Mouse (Mus musculus) forebrain, embryonic 14.5 days (tissue): Measurements from ENCODE around the gene Cog5. TPM values are rescaled to one million over a fixed set of nuclear protein-coding genes. Genes with fewer than 3 reads are reported as not detected.

Experiments used
- ATAC-seq: fragments of 200-750 bp; cut with Nextera tagmentation; 2 replicates; pipeline ENCODE4 v1.8.0; 2017; ENCODE audit warnings: mild to moderate bottlenecking, moderate library complexity
- DNase-seq: peaks from one replicate; pipeline ENCODE4 v3.0.0-alpha.2; 2015; ENCODE audit warnings: low spot score
- H3K27ac ChIP-seq: fragments of 300-500 bp; sonication (generic); 2 replicates; pipeline ENCODE4 v1.5.1; 2014; ENCODE audit warnings: low read depth, mild to moderate bottlenecking, control low read depth, low read length, moderate library complexity
- H3K27me3 ChIP-seq: fragments of 300-500 bp; sonication (generic); replicated peaks from 2 replicates; pipeline ENCODE4 v1.6.1; 2014; ENCODE audit warnings: low read length, control low read depth, mixed read lengths; ENCODE audit not compliant: control insufficient read depth, insufficient read depth
- H3K36me3 ChIP-seq: fragments of 300-500 bp; sonication (generic); 2 replicates; pipeline ENCODE4 v1.6.1; 2014; ENCODE audit warnings: low read length, control low read depth; ENCODE audit not compliant: control insufficient read depth, insufficient read depth
- H3K4me1 ChIP-seq: fragments of 300-500 bp; sonication (generic); 2 replicates; pipeline ENCODE4 v1.6.1; 2014; ENCODE audit warnings: antibody characterized with exemption, low read length, control low read depth; ENCODE audit not compliant: control insufficient read depth, insufficient read depth
- H3K4me2 ChIP-seq: fragments of 300-500 bp; sonication (generic); 2 replicates; pipeline ENCODE4 v1.6.1; 2014; ENCODE audit warnings: mild to moderate bottlenecking, control low read depth, low read length
- H3K4me3 ChIP-seq: fragments of 300-500 bp; sonication (generic); 2 replicates; pipeline ENCODE4 v1.5.1; 2014; ENCODE audit warnings: low read depth, low read length, control low read depth
- H3K9ac ChIP-seq: fragments of 300-500 bp; sonication (generic); 2 replicates; pipeline ENCODE4 v1.6.1; 2014; ENCODE audit warnings: mild to moderate bottlenecking, low read length, control low read depth, moderate library complexity
- H3K9me3 ChIP-seq: fragments of 300-500 bp; sonication (generic); replicated peaks from 2 replicates; pipeline ENCODE4 v1.6.1; 2016; ENCODE audit warnings: low read length, control low read depth, mixed read lengths; ENCODE audit not compliant: control insufficient read depth
- WGBS: fragments of 180-500 bp; shearing (Covaris S2); extraction: QIAGEN DNeasy Blood & Tissue Kit; methylation state at CpG from one replicate; pipeline ENCODE4 v1.1.7; 2014; 5-methylcytosine and 5-hydroxymethylcytosine counted together
- polyA plus RNA-seq: library from polyadenylated mRNA; unstranded; fragments of >200 nt; fragmentation: Nextera tagmentation; extraction: Ambion mirVana; gene quantifications from 2 replicates; pipeline ENCODE4 v1.2.1, GENCODE M21; 2014

Gene Cog5
- polyA plus RNA-seq, 1 experiment from 2014 or later, result 25.1 TPM

DNA sequence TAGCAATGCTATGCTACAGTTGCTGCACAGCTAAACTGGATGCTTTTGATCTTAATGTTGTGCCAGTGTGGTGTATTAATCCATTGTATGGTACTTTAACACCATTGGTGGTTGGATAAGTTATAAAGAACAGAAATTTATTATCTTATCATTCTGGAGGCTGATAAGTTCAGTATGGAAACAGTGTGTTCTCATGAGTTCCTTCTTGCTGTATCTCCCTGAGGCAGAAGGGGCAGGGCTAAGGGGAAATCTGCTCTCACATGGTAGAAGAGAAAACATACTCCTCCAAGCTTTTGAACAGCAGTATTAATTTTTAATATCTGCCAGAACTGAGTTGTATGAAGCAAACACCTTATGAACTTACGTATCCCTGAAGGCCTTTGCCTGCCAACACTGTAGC lies 38.6 kb downstream of the Cog5 start:
- ATAC-seq (no peak), DNase-seq (no peak)
- H3K36me3 ChIP-seq, result no peaks in the 10 kb centered on the region
- WGBS, result 97% methylated on average over 1 of the region's 1 CpGs
- H3K4me1 ChIP-seq, result no peaks in the 10 kb centered on the region
- no peak overlapping the region for H3K4me2 ChIP-seq
- H3K9ac ChIP-seq, result no peak overlapping the region
- H3K27ac ChIP-seq, result no peak overlapping the region
- H3K9me3 ChIP-seq, result peaks cover 3% of the 10 kb centered on the region; the same call in 1 of the 2 replicates
- no peaks in the 10 kb centered on the region for H3K27me3 ChIP-seq
- no peak overlapping the region for H3K4me3 ChIP-seq

DNA sequence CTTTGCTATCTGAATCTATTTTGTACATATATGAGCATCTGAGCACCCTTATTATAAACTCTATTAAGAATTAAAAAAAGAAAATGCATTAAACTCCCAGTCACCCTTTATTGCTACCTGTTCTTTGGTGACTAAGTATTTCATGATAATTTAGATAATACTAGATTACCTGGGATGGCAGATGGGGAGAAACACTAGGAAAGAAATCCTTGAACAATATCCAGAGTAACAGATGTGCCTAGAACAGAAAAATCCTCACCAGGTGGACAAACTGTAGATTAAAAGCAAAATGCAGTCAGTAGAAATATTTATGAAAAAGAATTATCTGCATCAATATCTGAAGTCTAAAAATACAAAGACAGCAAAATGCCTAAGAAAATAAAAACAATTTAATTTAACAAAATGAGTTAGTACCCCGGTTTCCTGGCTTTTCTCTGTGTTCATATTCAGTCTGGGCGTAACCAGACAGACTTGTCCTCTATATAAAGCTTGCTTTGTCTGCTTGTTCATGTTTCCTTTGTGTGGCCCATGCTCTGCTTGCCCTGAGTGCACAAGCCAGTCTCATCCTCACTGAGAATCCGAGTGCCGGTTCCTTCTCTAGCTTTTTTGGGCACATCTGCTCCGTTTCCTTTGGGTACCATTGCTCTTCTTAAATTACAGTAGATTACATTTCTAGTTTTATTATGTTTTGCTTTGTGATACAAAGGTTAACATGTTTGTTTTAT lies 46.1 kb downstream of the Cog5 start:
- DNase-seq (no peak), ATAC-seq (no peak)
- H3K4me1 ChIP-seq, result no peaks in the 10 kb centered on the region
- H3K9ac ChIP-seq, result no peak overlapping the region
- 76% methylated on average over 5 of the region's 5 CpGs for WGBS
- H3K4me2 ChIP-seq, result no peak overlapping the region
- H3K4me3 ChIP-seq, result no peak overlapping the region
- no peak overlapping the region for H3K27ac ChIP-seq
- no peaks in the 10 kb centered on the region for H3K27me3 ChIP-seq
- H3K36me3 ChIP-seq, result no peaks in the 10 kb centered on the region
- H3K9me3 ChIP-seq, result peaks cover 3% of the 10 kb centered on the region; the same call in 1 of the 2 replicates

DNA sequence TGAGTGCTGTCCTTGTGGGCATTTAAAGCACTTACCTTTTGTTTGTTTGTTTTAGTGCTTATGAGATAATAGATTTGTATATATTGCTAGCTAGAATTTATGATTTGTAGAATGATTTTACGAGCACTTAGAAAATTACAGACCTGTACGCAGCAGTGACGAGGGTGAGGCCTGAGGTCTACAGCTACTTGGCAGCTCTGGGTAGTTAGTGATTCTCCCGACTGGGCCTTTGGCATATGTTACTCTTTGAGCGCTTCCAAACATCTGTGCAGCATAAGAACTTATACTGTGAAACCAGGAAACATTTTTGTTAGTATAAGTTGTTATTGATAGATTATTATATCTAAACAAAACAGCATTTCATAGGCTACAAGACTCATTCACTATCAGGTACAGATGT lies 46.7 kb downstream of the Cog5 start:
- Histone ChIP-seq H3K9ac (no peak overlapping the region), H3K4me3 (no peak overlapping the region), H3K36me3 (no peaks in the 10 kb centered on the region), H3K9me3 (peaks cover 3% of the 10 kb centered on the region; the same call in 1 of the 2 replicates), H3K4me1 (no peaks in the 10 kb centered on the region), H3K27me3 (no peaks in the 10 kb centered on the region), H3K4me2 (no peak overlapping the region), H3K27ac (no peak overlapping the region)
- 79% methylated on average over 5 of the region's 5 CpGs for WGBS
- ATAC-seq, result no peak
- no peak for DNase-seq

DNA sequence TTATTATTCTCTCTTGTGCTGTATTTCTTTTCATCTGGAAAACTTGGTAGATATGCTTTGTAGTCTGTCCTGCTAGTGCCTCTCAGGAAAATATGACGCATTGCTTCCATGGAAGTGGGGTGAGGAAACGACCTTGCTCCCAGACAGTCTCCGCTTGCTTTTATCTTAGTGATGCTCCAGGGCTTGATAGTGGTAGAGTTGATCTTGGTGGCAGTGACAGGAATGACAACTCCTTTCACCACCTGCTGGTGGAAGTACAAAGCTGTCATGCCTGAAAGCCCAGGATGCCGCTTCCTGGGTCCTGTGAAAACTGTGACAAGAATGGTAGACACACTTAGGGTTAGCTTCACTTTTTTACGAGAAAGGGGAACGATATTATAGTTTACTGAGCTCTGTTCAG lies 49.2 kb downstream of the Cog5 start:
- Histone ChIP-seq H3K27me3 (no peaks in the 10 kb centered on the region), H3K4me2 (no peak overlapping the region), H3K9me3 (no peaks in the 10 kb centered on the region), H3K27ac (no peak overlapping the region), H3K36me3 (no peaks in the 10 kb centered on the region), H3K9ac (no peak overlapping the region), H3K4me1 (no peaks in the 10 kb centered on the region), H3K4me3 (no peak overlapping the region)
- no peak for DNase-seq
- ATAC-seq, result no peak
- WGBS, result 79% methylated on average over 6 of the region's 6 CpGs

DNA sequence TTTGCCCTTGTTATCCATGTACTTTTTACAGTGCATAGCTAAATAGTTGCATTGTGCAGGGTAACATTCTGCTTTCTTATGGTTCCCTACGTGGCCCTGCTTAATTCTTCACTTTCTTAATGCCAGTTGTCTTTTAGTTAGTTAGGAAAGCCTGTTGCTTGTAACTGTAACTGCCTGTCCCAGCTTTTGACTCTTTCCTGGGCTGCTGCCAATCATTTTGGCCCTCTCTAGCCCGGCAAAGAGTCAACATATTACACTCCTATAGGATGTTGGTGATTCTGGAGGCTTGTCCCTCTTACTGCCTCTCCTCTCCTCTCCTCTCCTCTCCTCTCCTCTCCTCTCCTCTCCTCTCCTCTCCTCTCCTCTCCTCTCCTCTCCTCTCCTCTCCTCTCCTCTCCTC lies 51.5 kb downstream of the Cog5 start:
- no peaks in the 10 kb centered on the region for H3K27me3 ChIP-seq
- no peaks in the 10 kb centered on the region for H3K36me3 ChIP-seq
- no peaks in the 10 kb centered on the region for H3K9me3 ChIP-seq
- no peak overlapping the region for H3K4me2 ChIP-seq
- no peak for ATAC-seq
- H3K4me1 ChIP-seq, result no peaks in the 10 kb centered on the region; the same call in 1 of the 2 replicates
- H3K9ac ChIP-seq, result no peak overlapping the region
- 65% methylated on average over 2 of the region's 2 CpGs for WGBS
- no peak overlapping the region for H3K4me3 ChIP-seq
- no peak for DNase-seq
- H3K27ac ChIP-seq, result no peak overlapping the region

DNA sequence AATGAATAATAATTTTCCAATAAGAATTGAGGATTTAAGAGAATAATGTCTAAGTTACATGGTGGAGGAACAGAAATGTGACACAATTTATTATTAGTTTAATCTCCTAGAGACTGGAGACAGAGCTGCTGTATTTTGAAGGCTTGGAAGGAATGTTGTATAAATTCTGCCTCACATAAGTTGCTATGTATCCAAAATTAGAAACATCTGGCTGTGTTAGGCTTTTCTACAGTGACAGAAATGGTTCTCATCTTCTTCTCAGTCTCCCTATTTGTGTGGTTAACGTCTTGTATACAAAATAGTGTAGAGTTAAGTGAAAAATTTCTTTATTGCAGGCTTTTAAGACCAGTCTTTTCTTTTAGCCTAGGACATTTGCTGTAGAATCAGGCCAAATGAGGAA lies 52.9 kb downstream of the Cog5 start:
- no peak overlapping the region for H3K4me2 ChIP-seq
- 80% methylated on average over 1 of the region's 1 CpGs for WGBS
- ATAC-seq, result no peak
- H3K27me3 ChIP-seq, result no peaks in the 10 kb centered on the region
- no peaks in the 10 kb centered on the region for H3K36me3 ChIP-seq
- no peak overlapping the region for H3K27ac ChIP-seq
- H3K9me3 ChIP-seq, result no peaks in the 10 kb centered on the region
- no peak overlapping the region for H3K9ac ChIP-seq
- DNase-seq, result no peak
- H3K4me1 ChIP-seq, result no peaks in the 10 kb centered on the region; the same call in 1 of the 2 replicates
- H3K4me3 ChIP-seq, result no peak overlapping the region

DNA sequence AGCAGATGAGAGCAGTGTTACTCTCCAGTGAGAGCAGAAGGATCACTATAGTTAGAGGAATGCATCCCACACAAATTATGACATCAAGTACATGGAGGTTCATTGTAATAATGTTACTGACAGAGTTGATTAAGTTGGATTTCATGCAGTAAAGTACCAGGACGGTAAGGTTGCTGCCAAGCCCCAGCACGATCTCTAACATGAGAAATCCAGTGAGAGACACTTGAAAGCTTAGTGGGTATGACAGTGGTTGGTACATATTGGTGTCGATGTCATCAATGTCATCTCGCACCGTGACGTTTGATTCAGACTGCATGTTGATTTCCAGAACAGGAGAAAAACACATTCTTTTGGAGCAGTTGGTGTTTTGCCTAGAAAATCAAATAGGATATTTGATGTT lies 55.0 kb downstream of the Cog5 start:
- ATAC-seq (no peak), DNase-seq (no peak)
- WGBS, result 84% methylated on average over 6 of the region's 6 CpGs
- H3K4me2 ChIP-seq, result no peak overlapping the region; the same call in 1 of the 2 replicates
- no peaks in the 10 kb centered on the region for H3K27me3 ChIP-seq
- H3K9ac ChIP-seq, result no peak overlapping the region
- no peaks in the 10 kb centered on the region for H3K9me3 ChIP-seq
- H3K27ac ChIP-seq, result no peak overlapping the region
- H3K4me1 ChIP-seq, result no peaks in the 10 kb centered on the region; the same call in 1 of the 2 replicates
- H3K4me3 ChIP-seq, result no peak overlapping the region
- no peaks in the 10 kb centered on the region for H3K36me3 ChIP-seq

DNA sequence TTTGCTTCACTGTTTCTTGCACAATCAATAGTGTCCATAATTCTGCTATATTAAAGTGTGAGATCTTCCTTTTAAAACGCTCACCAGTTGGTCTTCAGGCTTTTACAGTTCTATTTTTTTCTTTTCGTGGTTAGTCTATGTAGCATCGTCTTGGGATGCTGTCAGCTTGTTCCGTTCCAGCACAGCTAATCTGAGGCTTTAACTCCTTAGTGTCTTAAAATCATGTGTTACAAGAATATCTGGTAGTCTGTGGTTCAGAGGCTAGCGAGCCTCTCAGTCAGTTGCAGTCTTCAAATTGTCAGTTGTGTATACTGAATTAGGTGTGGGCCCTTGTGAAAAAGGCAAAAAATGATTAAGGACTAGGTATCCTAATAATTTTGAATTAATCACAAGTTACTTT lies 57.6 kb downstream of the Cog5 start:
- Histone ChIP-seq H3K4me2 (peak overlapping the region; percentile 43), H3K9ac (peak overlapping the region; percentile 32; the same call in 1 of the 2 replicates), H3K27me3 (no peaks in the 10 kb centered on the region), H3K4me3 (peak overlapping the region; percentile 19), H3K9me3 (no peaks in the 10 kb centered on the region), H3K27ac (peak overlapping the region; percentile 1; the same call in 1 of the 2 replicates), H3K36me3 (no peaks in the 10 kb centered on the region), H3K4me1 (no peaks in the 10 kb centered on the region; the same call in 1 of the 2 replicates)
- ATAC-seq (peak; percentile 60), DNase-seq (peak; percentile 69)
- WGBS, result 55% methylated on average over 5 of the region's 5 CpGs

DNA sequence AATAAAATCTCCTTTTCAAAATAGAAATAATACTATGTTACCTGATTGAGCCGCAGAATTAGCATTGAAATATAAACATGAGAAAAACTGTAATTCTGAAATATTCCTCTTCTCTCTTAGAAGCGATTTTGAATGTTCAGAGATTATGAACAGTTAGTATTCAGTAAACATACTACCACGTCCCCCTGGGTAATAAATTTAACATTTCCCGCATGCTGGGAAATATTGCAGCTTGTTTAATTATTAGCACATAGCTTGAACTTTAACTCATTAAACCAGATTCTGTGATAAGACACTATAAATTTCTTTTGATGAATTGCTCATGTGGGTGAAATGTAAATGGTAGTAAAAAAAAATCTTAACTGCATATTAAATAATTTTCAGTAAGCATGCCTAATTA lies 58.1 kb downstream of the Cog5 start:
- Histone ChIP-seq H3K4me1 (no peaks in the 10 kb centered on the region; the same call in 1 of the 2 replicates), H3K27me3 (no peaks in the 10 kb centered on the region), H3K36me3 (no peaks in the 10 kb centered on the region), H3K4me2 (peak overlapping the region; percentile 43), H3K9me3 (no peaks in the 10 kb centered on the region), H3K9ac (no peak overlapping the region), H3K27ac (no peak overlapping the region), H3K4me3 (peak overlapping the region; percentile 19)
- 84% methylated on average over 4 of the region's 4 CpGs for WGBS
- DNase-seq (no peak), ATAC-seq (no peak)
